Mouse (Mus musculus) intestine, embryonic 14.5 days (tissue): Measurements from ENCODE around the gene Gata3. TPM values are rescaled to one million over a fixed set of nuclear protein-coding genes. Genes with fewer than 3 reads are reported as not detected.
A peak's percentile ranks its signal among the peaks of the same experiment; 100 is the strongest.

Source experiments
- ATAC-seq: fragments of 200-750 bp; cut with Nextera tagmentation; replicated peaks from 2 replicates; pipeline ENCODE4 v1.8.0; 2017; ENCODE audit warnings: low read depth, moderate number of reproducible peaks, moderate TSS enrichment, moderate library complexity; ENCODE audit not compliant: low FRiP score, low TSS enrichment
- DNase-seq: peaks from one replicate; pipeline ENCODE4 v3.0.0-alpha.2; 2018; ENCODE audit warnings: low spot score
- H3K27ac ChIP-seq: fragments of 300-500 bp; sonication (generic); 2 replicates; pipeline ENCODE4 v1.5.1; 2014; ENCODE audit warnings: low read depth, mild to moderate bottlenecking, control low read depth
- H3K27me3 ChIP-seq: fragments of 300-500 bp; sonication (generic); replicated peaks from 2 replicates; pipeline ENCODE4 v1.6.1; 2014; ENCODE audit warnings: low read length, control low read depth; ENCODE audit not compliant: control insufficient read depth, insufficient read depth
- H3K36me3 ChIP-seq: fragments of 300-500 bp; sonication (generic); 2 replicates; pipeline ENCODE4 v1.6.1; 2014; ENCODE audit warnings: low read length, control low read depth; ENCODE audit not compliant: control insufficient read depth, insufficient read depth
- H3K4me1 ChIP-seq: fragments of 300-500 bp; sonication (generic); replicated peaks from 2 replicates; pipeline ENCODE4 v1.6.1; 2014; ENCODE audit warnings: low read length, control low read depth, mixed read lengths; ENCODE audit not compliant: control insufficient read depth, insufficient read depth
- H3K4me2 ChIP-seq: fragments of 300-500 bp; sonication (generic); 2 replicates; pipeline ENCODE4 v1.6.1; 2014; ENCODE audit warnings: low read length
- H3K4me3 ChIP-seq: fragments of 300-500 bp; sonication (generic); 2 replicates; pipeline ENCODE4 v1.5.1; 2014; ENCODE audit warnings: low read depth, low read length, control low read depth, mixed read lengths
- H3K9ac ChIP-seq: fragments of 300-500 bp; sonication (generic); 2 replicates; pipeline ENCODE4 v1.6.1; 2014; ENCODE audit warnings: mild to moderate bottlenecking, low read length
- H3K9me3 ChIP-seq: fragments of 300-500 bp; sonication (generic); 2 replicates; pipeline ENCODE4 v1.6.1; 2016; ENCODE audit warnings: low read length, control low read depth; ENCODE audit not compliant: control insufficient read depth
- WGBS: fragments of 180-500 bp; shearing (Covaris S2); extraction: QIAGEN DNeasy Blood & Tissue Kit; methylation state at CpG from one replicate; pipeline ENCODE4 v1.1.7; 2014; 5-methylcytosine and 5-hydroxymethylcytosine counted together
- polyA plus RNA-seq: library from polyadenylated mRNA; unstranded; fragments of >200 nt; fragmentation: Nextera tagmentation; extraction: Ambion mirVana; gene quantifications from 2 replicates; pipeline ENCODE4 v1.2.1, GENCODE M21; 2014

The Gata3 gene
- polyA plus RNA-seq, 1 experiment from 2014 or later = 1.8 TPM

DNA sequence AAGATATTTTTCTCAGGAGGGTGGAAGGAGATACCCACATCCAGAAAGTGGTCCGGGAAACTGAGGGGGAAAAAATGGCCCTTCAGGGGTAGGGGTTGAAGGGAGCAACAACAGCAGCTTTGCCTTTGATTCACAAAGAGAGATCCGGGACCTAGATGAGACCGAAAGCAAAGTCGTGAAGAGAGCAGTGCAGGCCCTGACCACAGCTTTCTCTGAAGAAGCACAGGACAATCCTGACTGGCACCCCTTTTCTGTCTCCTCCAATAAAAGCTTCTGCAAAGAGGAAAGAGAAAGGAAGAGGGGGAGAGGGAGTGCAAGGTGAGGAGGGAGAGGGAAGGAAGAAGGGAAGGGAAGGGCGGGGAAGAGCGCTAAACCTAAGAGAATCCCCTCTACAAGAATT, 18.0 kb downstream of the Gata3 start:
- 59% methylated on average over 6 of the region's 6 CpGs for WGBS
- Histone ChIP-seq H3K9me3 (no peaks in the 10 kb centered on the region), H3K4me2 (no peak overlapping the region), H3K36me3 (no peaks in the 10 kb centered on the region), H3K4me3 (no peak overlapping the region), H3K27ac (no peak overlapping the region), H3K27me3 (peaks cover 61% of the 10 kb centered on the region), H3K9ac (no peak overlapping the region), H3K4me1 (no peaks in the 10 kb centered on the region)
- ATAC-seq (no peak), DNase-seq (no peak)

DNA sequence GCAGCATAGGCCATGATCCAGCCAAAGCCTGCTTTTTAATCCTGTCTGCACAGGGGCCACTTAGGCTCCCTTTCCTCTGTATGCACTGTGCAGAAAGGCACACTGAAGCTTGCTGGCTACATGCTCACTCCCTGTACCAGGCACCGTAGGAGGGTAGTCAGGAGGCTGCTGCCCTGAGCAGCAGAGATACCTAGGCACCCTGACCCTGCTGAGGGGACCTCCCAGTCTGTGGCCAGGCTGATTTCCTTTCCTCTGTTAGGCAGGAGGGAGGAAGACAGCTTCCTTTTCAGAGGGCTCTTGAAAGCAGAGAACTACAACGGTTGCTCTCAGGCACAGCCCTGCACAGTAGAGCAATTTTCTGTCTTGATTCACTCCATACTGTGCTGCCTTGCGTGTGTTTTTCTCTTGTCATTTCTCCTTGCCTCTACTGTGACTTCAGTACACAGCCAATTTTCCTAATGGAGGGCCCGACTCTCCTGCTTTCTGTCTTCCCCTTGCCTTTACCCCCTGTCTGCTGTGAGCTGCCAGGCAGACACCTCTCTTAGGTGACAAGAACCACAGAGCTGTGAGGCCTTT, 18.6 kb downstream of the Gata3 start:
- Histone ChIP-seq H3K9ac (no peak overlapping the region), H3K27me3 (peaks cover 55% of the 10 kb centered on the region), H3K27ac (no peak overlapping the region), H3K36me3 (no peaks in the 10 kb centered on the region), H3K4me3 (no peak overlapping the region), H3K9me3 (no peaks in the 10 kb centered on the region), H3K4me1 (no peaks in the 10 kb centered on the region), H3K4me2 (no peak overlapping the region)
- ATAC-seq = no peak
- DNase-seq = no peak
- 42% methylated on average over 4 of the region's 4 CpGs for WGBS

DNA sequence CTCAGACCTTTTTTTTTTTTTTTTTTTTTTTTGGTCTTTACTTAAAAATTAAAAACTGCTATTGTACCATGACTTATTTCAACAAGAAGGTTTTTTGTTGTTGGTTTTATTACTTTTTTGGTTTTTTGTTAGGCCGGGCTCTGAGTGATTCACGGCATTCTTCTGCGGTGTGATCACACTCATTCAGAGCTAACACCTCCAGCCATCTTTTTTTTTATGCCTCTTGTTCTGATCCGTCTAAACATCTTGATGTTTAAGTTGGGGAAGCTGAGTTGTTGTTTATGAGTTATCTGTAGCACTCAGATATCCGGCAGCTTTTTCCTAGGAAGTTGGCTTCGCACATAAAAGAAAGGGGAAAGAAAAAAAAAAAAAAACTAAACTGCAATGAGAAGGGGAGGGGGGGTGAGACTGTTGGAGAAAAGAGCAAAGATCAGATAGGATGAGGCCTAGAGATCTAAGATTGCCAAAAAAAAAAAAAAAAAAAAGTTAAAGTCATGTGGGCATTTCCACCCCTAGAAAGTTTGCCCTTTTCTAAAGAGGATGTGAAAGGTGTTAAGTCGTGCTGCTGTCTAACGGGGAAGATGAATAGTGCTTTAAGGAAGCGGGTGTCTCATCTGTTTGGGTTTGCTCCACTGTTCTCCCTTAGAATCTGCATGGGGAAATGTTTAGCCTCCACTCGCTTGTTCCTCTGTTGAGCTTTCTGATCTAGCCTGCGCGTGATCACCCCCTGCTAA, 22.6 kb downstream of the Gata3 start:
- Histone ChIP-seq H3K4me1 (no peaks in the 10 kb centered on the region), H3K36me3 (no peaks in the 10 kb centered on the region), H3K9me3 (no peaks in the 10 kb centered on the region), H3K27ac (no peak overlapping the region), H3K9ac (no peak overlapping the region), H3K4me3 (no peak overlapping the region), H3K4me2 (no peak overlapping the region), H3K27me3 (peaks cover 16% of the 10 kb centered on the region; the same call in 1 of the 2 replicates)
- ATAC-seq (no peak), DNase-seq (no peak)
- WGBS = 55% methylated on average over 12 of the region's 12 CpGs

DNA sequence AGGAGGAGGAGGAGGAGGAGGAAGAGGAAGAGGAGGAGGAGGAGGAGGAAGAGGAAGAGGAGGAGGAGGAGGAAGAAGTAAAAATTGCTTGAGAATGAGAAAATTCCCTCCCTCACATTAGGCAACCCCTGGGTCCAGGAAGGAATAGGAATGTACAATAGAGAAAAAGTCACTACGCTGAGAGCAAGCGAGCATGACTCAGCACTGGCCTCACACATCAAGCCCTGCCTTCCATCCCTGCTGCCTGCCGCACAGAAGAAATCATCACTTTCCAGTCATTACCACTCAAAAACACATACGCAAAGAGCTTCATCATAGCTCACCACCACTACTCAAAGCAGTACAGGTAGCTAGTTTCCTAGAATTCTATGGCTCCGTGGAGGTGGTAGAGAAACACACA, 29.1 kb downstream of the Gata3 start:
- ATAC-seq = no peak
- DNase-seq = no peak
- no peak overlapping the region for H3K4me3 ChIP-seq
- no peaks in the 10 kb centered on the region for H3K36me3 ChIP-seq
- no peaks in the 10 kb centered on the region for H3K9me3 ChIP-seq
- no peaks in the 10 kb centered on the region for H3K4me1 ChIP-seq
- H3K27me3 ChIP-seq = no peaks in the 10 kb centered on the region
- H3K27ac ChIP-seq = no peak overlapping the region
- H3K4me2 ChIP-seq = no peak overlapping the region
- WGBS = 81% methylated on average over 5 of the region's 5 CpGs
- no peak overlapping the region for H3K9ac ChIP-seq

DNA sequence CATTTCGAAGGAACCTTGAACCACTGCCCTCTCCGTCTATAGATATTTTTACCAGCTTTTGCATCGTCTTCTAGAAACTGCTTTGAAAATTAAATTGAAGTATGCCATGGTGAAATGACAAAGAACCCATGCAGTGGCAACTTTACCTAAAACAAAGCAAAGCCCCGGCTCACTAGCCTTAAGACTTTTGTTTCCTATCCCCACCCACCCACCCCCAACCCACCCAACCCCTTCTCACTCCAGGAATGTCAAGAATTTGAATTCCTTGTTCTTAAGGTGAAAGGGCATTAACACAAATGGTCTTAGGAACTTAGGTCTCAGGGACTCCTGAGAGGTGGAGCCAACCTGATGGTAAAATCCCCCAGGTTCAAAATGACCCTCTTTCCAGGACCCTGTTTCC, 34.0 kb downstream of the Gata3 start:
- Histone ChIP-seq H3K27ac (no peak overlapping the region), H3K9ac (no peak overlapping the region), H3K27me3 (no peaks in the 10 kb centered on the region), H3K36me3 (no peaks in the 10 kb centered on the region), H3K9me3 (no peaks in the 10 kb centered on the region), H3K4me3 (no peak overlapping the region), H3K4me1 (0 out of 2 replicates have a peak, but pooled peaks cover 3% of the 10 kb centered on the region), H3K4me2 (no peak overlapping the region)
- WGBS = 50% methylated on average over 4 of the region's 4 CpGs
- DNase-seq (no peak), ATAC-seq (no peak)

DNA sequence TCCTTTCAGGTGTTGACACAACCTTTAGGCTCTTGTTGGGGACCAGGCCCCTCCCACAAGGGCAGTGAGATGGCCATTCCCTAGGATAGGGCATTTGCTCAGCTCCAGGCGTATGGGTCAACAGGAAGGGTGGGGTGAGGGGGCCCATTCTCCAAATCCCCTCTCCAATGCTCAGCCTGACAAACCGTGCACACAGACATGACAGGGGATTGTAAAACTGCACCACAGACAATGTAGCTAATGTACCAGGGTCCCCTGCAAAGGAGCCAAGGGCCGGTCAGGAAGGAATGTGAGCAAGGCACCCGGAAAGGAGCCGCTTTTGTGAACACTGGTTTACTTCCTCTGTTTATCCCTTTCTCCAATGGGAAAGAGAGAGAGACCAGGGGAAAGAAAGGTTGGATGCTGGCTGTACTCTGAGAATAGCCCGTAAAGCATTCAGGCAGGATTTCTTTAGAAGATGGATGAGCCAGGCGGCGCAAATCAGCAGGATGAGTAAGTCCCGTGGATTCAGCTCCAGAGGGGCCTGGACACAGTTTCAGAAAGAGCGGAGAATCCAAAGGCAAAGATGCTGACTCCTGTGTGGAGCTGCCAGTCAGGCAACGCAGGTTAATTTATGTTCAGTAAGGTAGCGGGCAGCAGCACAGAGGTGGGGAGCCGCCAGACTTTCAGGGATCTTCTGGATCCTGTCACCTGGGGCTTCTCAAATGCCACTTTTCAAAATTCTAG, 36.8 kb downstream of the Gata3 start:
- Histone ChIP-seq H3K4me2 (peak overlapping the region; percentile 18; the same call in 1 of the 2 replicates), H3K9me3 (no peaks in the 10 kb centered on the region), H3K27me3 (no peaks in the 10 kb centered on the region), H3K4me3 (no peak overlapping the region), H3K27ac (no peak overlapping the region), H3K9ac (no peak overlapping the region), H3K4me1 (0 out of 2 replicates have a peak, but pooled peaks cover 3% of the 10 kb centered on the region), H3K36me3 (no peaks in the 10 kb centered on the region)
- DNase-seq (no peak), ATAC-seq (no peak)
- WGBS = 21% methylated on average over 13 of the region's 13 CpGs

DNA sequence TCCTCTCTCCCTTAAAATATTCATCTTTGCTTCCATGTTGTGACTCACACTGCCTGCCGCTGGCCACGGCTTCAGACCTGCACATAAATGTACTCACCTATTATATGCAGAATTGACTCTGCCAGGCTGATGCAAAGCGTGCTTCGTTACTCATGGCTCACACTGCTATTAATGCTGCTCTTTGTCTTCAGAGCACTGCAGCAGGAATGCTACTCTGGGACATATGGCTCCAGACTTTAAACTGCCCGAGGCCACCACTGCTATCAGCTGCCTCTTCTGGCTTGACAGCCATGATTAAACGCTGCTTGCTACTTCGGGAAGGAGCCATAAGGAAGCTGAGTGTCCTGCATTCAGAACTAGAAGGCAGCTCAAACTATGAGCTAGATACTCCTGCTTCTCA, 54.6 kb downstream of the Gata3 start:
- ATAC-seq = no peak

DNA sequence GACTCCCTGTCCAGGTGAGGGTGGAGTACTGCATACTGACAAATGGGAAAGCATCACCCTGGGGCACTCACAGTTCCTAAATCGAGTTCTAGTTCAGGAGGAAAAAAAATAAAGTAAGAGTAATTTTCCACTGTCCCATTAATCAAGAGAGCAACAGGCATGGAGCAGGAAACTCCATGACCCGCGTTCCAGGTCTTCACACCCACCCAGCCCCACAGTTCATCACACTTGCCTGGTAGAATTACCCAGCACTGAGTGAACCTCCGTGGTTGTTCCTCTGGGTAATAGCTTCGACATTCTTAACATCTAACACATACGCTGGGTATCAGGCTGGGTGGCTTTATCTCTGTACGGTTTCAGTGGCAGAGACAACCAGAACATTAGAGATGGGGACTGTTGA, 56.1 kb downstream of the Gata3 start:
- Histone ChIP-seq H3K27ac (no peak overlapping the region), H3K9ac (no peak overlapping the region), H3K4me1 (no peaks in the 10 kb centered on the region), H3K9me3 (no peaks in the 10 kb centered on the region), H3K4me2 (no peak overlapping the region), H3K27me3 (no peaks in the 10 kb centered on the region), H3K4me3 (no peak overlapping the region), H3K36me3 (no peaks in the 10 kb centered on the region)
- no peak for ATAC-seq
- DNase-seq = no peak
- 68% methylated on average over 7 of the region's 7 CpGs for WGBS

More for the DNA sequence above, 54.6 kb downstream of the Gata3 start:
- Histone ChIP-seq H3K9me3 (no peaks in the 10 kb centered on the region), H3K36me3 (no peaks in the 10 kb centered on the region), H3K27ac (no peak overlapping the region), H3K27me3 (no peaks in the 10 kb centered on the region), H3K4me3 (no peak overlapping the region), H3K4me2 (no peak overlapping the region), H3K4me1 (no peaks in the 10 kb centered on the region), H3K9ac (no peak overlapping the region)
- 52% methylated on average over 7 of the region's 7 CpGs for WGBS
- no peak for DNase-seq
